Mouse (Mus musculus) G1E (cell line): ENCODE results near the gene Cyp11a1. TPM values are rescaled to one million over a fixed set of nuclear protein-coding genes. Genes with fewer than 3 reads are reported as not detected.

Source experiments
- ATAC-seq: 2 replicates; pipeline ENCODE4 v1.8.0; 2016; ENCODE audit warnings: mild to moderate bottlenecking; ENCODE audit not compliant: insufficient number of reproducible peaks, poor library complexity, low FRiP score, severe bottlenecking; ENCODE audit errors: extremely low read depth
- DNase-seq: peaks from one replicate; pipeline ENCODE4 v3.0.0; 2012; ENCODE audit warnings: low spot score
- H3K27me3 ChIP-seq: 2 replicates; pipeline ENCODE4 v1.6.1; 2012; ENCODE audit warnings: mild to moderate bottlenecking, low read length, inconsistent platforms; ENCODE audit not compliant: insufficient read depth
- H3K36me3 ChIP-seq: replicated peaks from 2 replicates; pipeline ENCODE3; 2012; ENCODE audit warnings: mild to moderate bottlenecking, inconsistent platforms
- H3K4me1 ChIP-seq: 2 replicates; pipeline ENCODE4 v1.6.1; 2012; ENCODE audit warnings: low read depth, low read length, inconsistent platforms, mixed read lengths; ENCODE audit not compliant: insufficient read depth
- H3K4me3 ChIP-seq: 2 replicates; pipeline ENCODE4 v1.5.1; 2012; ENCODE audit warnings: low read depth, mild to moderate bottlenecking, inconsistent platforms, low read length, moderate library complexity, mixed read lengths
- H3K9me3 ChIP-seq: replicated peaks from 2 replicates; pipeline ENCODE4 v1.6.1; 2012; ENCODE audit warnings: inconsistent platforms
- CTCF ChIP-seq: IDR thresholded peaks from 2 replicates; pipeline ENCODE4 v1.5.1; 2012; ENCODE audit warnings: low read depth, low read length, inconsistent platforms, mixed read lengths
- GATA1 ChIP-seq: IDR thresholded peaks from 2 replicates; pipeline ENCODE4 v1.6.1; 2012; ENCODE audit warnings: borderline replicate concordance, low read length, inconsistent platforms, mixed read lengths
- GATA2 ChIP-seq: IDR thresholded peaks from 2 replicates; pipeline ENCODE4 v1.6.1; 2012; ENCODE audit warnings: low read depth, low read length, inconsistent platforms, borderline replicate concordance
- POLR2AphosphoS5 ChIP-seq: IDR thresholded peaks from 2 replicates; pipeline ENCODE4 v1.6.1; 2012; ENCODE audit warnings: low read depth, low read length, inconsistent platforms; ENCODE audit not compliant: insufficient replicate concordance
- TAL1 ChIP-seq: conservative IDR thresholded peaks from 2 replicates; pipeline ENCODE4 v1.6.1; 2012; ENCODE audit warnings: low read depth, low read length, inconsistent platforms, mixed read lengths
- polyA plus RNA-seq: library from polyadenylated mRNA; stranded (reverse); fragments of >175 nt; gene quantifications from 2 replicates; pipeline ENCODE4 v1.2.3, GENCODE M21; 2012
- total RNA-seq, 2 experiments: library from RNA; stranded (forward) in 1 of 2; stranded (reverse) in 1 of 2; fragments of 200-1000 nt in 1 of 2; fragments of >200 nt in 1 of 2; fragmentation: Nextera tagmentation in 1 of 2; gene quantifications; 2 replicates each; pipeline ENCODE4 v1.2.3; 2014 to 2017

Gene Cyp11a1
- total and polyA plus RNA-seq, 3 experiments, result 0.12 to 18.2 (median 0.68) TPM

DNA sequence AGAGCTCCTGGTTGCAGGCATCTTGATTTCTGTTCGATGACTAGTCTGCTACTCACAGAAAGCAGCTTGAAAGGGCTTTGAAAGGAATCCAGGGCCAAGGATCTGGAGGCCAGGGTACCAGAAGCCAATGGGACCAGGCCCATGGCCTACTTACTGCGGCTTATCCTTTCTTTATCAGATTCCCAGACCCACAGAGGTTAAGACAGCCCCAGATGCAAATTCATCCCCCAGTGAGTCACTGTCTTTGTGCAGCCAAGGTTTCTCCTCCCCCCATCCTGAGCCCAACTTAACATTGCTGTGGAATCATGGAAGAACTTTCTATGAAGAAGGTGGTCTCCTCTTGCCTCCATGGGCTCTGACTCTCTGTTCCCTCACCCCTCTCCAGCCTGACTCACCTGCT, 6.3 kb downstream of the Cyp11a1 start:
- Histone ChIP-seq H3K4me3 (no peak overlapping the region), H3K36me3 (no peaks in the 10 kb centered on the region), H3K9me3 (no peaks in the 10 kb centered on the region), H3K27me3 (peaks cover 28% of the 10 kb centered on the region), H3K4me1 (no peaks in the 10 kb centered on the region)
- ATAC-seq (no peak), DNase-seq (no peak)
- TF ChIP-seq CTCF (no peak), GATA2 (no peak), GATA1 (no peak), POLR2AphosphoS5 (no peak), TAL1 (no peak)

DNA sequence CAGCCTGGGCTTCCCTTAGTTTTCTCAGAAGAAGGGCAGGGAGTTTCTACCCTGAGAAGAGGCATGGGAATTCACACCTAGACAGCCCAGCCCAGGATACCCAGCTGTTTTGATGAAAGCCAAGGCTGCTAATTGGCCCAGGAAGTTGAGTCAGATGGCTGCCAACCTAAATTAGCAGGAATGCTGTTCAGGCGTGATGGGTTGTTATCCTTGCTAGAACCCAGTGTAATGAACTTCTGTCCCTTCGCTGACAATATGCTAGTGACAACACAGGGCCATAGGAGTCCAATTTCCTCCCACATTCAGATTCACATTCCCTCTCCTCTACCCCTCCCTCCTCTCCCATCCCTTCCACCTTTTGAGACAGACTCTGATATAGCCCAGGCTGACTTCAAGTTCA, 6.7 kb downstream of the Cyp11a1 start:
- Histone ChIP-seq H3K4me1 (no peaks in the 10 kb centered on the region), H3K36me3 (no peaks in the 10 kb centered on the region), H3K9me3 (no peaks in the 10 kb centered on the region), H3K4me3 (no peak overlapping the region), H3K27me3 (peaks cover 30% of the 10 kb centered on the region)
- DNase-seq, result no peak
- TF ChIP-seq TAL1 (no peak), GATA1 (no peak), POLR2AphosphoS5 (no peak), CTCF (no peak), GATA2 (no peak)
- ATAC-seq, result no peak

DNA sequence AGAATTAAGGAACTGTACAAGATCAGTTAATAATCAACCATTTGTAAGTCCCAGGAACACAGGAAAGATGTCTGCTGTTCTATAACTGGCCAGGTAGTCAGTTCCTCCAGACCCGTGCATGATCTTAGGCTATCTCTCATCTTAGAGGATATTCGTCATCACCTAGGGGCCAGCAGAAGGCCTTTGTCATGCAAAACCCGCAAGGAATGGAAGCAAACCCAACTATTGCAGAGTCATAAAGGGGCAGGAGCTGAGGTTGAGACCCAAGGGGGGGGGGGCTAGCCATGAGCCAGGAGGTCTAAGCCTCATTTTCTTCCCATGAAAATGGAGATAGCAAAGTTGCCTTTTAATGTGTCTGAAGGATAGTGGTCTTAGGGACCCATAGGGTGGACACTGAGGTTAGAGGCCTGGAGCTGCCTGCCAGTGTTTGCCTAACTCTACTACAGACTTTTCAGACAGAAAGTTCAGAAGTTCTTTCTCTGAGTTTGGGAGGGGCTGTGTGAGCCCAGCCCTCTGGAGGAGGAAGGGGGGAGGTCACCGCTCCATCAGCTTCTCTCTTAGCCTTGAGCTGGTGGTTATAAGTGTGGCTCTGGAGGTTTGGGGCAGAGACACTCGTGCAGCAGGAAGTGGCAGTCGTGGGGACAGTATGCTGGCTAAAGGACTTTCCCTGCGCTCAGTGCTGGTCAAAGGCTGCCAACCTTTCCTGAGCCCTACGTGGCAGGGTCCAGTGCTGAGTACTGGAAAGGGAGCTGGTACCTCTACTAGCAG, 8.4 kb downstream of the Cyp11a1 start:
- ATAC-seq (no peak), DNase-seq (no peak)
- Histone ChIP-seq H3K36me3 (no peaks in the 10 kb centered on the region), H3K4me1 (no peaks in the 10 kb centered on the region), H3K9me3 (no peaks in the 10 kb centered on the region), H3K27me3 (peaks cover 27% of the 10 kb centered on the region), H3K4me3 (no peak overlapping the region)
- TF ChIP-seq POLR2AphosphoS5 (no peak), TAL1 (no peak)

DNA sequence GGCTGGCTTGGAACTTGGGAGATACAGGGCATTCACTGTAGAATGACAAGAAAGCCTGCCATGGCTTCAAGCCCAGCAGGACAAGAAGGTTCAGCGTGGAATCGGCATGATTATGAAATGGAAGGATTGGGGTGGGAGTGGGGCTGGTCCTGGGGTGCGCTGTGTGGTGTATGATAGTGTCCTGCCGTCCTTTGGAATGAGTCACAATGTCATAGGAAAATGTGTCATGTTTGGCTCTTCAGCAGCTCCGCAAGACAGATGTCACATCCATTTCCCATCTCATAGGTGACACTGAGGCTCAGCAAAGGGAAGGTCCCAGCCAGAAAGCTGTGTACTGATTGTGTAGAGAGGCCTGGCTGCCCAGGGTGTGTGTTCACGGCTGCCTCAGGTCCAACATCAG, 9.6 kb downstream of the Cyp11a1 start:
- TF ChIP-seq CTCF (no peak), GATA2 (no peak), TAL1 (no peak), POLR2AphosphoS5 (no peak), GATA1 (no peak)
- Histone ChIP-seq H3K4me1 (no peaks in the 10 kb centered on the region), H3K36me3 (no peaks in the 10 kb centered on the region), H3K27me3 (peaks cover 29% of the 10 kb centered on the region), H3K9me3 (no peaks in the 10 kb centered on the region), H3K4me3 (no peak overlapping the region)
- ATAC-seq (no peak), DNase-seq (no peak)

DNA sequence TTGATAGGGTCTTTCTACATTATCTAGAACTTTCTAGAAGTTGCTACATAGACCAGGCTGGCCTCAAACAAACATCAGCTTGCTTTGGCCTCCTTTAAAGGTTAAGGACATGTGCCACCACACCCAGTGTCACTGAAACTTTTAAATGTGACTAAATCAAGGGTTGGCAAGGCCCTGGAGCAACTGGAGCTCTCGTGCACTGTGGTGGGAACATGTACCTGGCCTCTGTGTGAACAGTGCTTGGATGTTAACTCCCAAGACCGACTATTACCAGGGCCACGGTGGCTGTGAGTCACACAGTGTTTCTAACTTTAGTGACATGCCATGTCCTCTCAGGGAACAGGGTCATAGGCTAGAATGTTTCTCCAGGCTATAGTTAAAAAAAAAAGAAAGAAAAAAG, 10.8 kb downstream of the Cyp11a1 start:
- ATAC-seq (no peak), DNase-seq (no peak)
- Histone ChIP-seq H3K4me3 (no peak overlapping the region), H3K9me3 (no peaks in the 10 kb centered on the region), H3K27me3 (peaks cover 25% of the 10 kb centered on the region), H3K4me1 (no peaks in the 10 kb centered on the region), H3K36me3 (no peaks in the 10 kb centered on the region)
- TF ChIP-seq TAL1 (no peak), GATA1 (no peak), POLR2AphosphoS5 (no peak), GATA2 (no peak), CTCF (no peak)

DNA sequence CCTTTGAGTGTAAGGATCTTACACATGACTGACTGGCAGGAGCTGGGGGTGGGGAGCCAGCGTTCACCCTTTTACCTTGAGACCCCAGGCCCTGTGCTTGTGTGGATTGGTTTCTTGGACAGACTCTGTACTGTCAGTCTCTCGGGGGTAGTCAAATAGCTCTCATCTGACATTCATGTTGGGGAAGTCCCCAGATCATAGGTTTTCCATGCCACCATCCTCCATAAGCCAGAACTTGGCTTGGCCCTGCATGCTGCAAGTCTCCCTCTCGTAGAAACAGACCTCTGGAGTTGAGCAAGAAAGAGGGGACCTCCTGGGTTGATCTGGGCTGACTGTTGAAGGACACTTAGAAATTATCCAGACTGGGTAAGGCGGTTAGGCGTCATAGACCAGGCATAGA, 12.2 kb downstream of the Cyp11a1 start:
- DNase-seq (no peak), ATAC-seq (no peak)
- Histone ChIP-seq H3K36me3 (no peaks in the 10 kb centered on the region), H3K4me3 (no peak overlapping the region), H3K9me3 (no peaks in the 10 kb centered on the region), H3K4me1 (no peaks in the 10 kb centered on the region), H3K27me3 (peaks cover 16% of the 10 kb centered on the region)
- TF ChIP-seq GATA1 (no peak), GATA2 (no peak), TAL1 (no peak), POLR2AphosphoS5 (no peak), CTCF (no peak)
